Mouse (Mus musculus) neural tube, embryonic 14.5 days (tissue): ENCODE measurements around the gene Atxn7l1. TPM values are rescaled to one million over a fixed set of nuclear protein-coding genes. Genes with fewer than 3 reads are reported as not detected.

Experiments used
- ATAC-seq: fragments of 200-750 bp; cut with Nextera tagmentation; 2 replicates; pipeline ENCODE4 v1.8.0; 2017; ENCODE audit warnings: low read depth, mild to moderate bottlenecking, moderate TSS enrichment, moderate library complexity
- H3K27ac ChIP-seq: fragments of 300-500 bp; sonication (generic); 2 replicates; pipeline ENCODE4 v1.5.1; 2014; ENCODE audit warnings: low read depth, mild to moderate bottlenecking, control low read depth, low read length, moderate library complexity, mixed read lengths
- H3K27me3 ChIP-seq: fragments of 300-500 bp; sonication (generic); 2 replicates; pipeline ENCODE4 v1.6.1; 2014; ENCODE audit warnings: low read length; ENCODE audit not compliant: control insufficient read depth, insufficient read depth
- H3K36me3 ChIP-seq: fragments of 300-500 bp; sonication (generic); 2 replicates; pipeline ENCODE4 v1.6.1; 2014; ENCODE audit warnings: low read length, mixed read lengths; ENCODE audit not compliant: control insufficient read depth, insufficient read depth
- H3K4me1 ChIP-seq: fragments of 300-500 bp; sonication (generic); 2 replicates; pipeline ENCODE4 v1.6.1; 2014; ENCODE audit warnings: low read length; ENCODE audit not compliant: control insufficient read depth, insufficient read depth
- H3K4me2 ChIP-seq: fragments of 300-500 bp; sonication (generic); 2 replicates; pipeline ENCODE4 v1.6.1; 2014; ENCODE audit warnings: mild to moderate bottlenecking, low read depth, low read length, control low read depth
- H3K4me3 ChIP-seq: fragments of 300-500 bp; sonication (generic); 2 replicates; pipeline ENCODE4 v1.5.1; 2014; ENCODE audit warnings: low read depth, low read length, control low read depth, mixed read lengths
- H3K9ac ChIP-seq: fragments of 300-500 bp; sonication (generic); replicated peaks from 2 replicates; pipeline ENCODE4 v1.6.1; 2014; ENCODE audit warnings: low read depth, mild to moderate bottlenecking, control low read depth, low read length, mixed read lengths
- H3K9me3 ChIP-seq: fragments of 300-500 bp; sonication (generic); 2 replicates; pipeline ENCODE4 v1.6.1; 2016; ENCODE audit warnings: low read length; ENCODE audit not compliant: control insufficient read depth
- WGBS: fragments of 180-500 bp; shearing (Covaris S2); extraction: QIAGEN DNeasy Blood & Tissue Kit; methylation state at CpG from one replicate; pipeline ENCODE4 v1.1.7; 2014; 5-methylcytosine and 5-hydroxymethylcytosine counted together
- polyA plus RNA-seq: library from polyadenylated mRNA; unstranded; fragments of >200 nt; fragmentation: Nextera tagmentation; extraction: Ambion mirVana; gene quantifications from 2 replicates; pipeline ENCODE4 v1.2.1, GENCODE M21; 2014

Gene Atxn7l1
- polyA plus RNA-seq, 1 experiment from 2014 or later, result 35.1 TPM

DNA sequence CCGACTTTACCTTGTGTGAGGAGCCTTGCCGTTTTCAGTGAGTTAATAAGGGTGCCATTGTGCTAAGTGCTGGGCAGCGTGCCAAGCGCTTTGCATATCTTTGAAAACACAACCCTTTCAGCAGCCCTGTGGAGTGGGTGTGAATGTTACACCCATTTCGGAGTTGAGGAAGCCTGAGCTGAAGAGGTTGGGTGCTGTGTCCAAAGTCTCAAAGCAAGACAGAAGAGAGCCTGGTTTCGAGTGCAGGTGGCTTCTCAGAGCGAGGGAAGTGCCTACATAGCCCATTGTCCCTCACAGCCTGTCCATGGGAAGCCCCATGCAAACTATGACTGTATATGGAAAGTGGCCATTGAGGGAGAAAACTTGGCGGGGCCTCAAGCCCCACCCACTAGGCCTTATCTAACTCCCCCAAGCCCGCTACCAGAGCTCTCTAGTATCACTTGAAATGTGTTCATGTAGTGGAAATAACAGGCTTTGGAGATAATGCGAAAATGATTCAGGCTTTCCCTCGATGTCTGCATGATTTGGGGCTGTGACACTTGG lies 73.1 kb downstream of the Atxn7l1 start:
- WGBS, result 44% methylated on average over 11 of the region's 11 CpGs
- no peaks in the 10 kb centered on the region for H3K27me3 ChIP-seq
- H3K36me3 ChIP-seq, result no peaks in the 10 kb centered on the region
- H3K4me3 ChIP-seq, result no peak overlapping the region
- no peaks in the 10 kb centered on the region for H3K9me3 ChIP-seq
- peak; percentile 29; the same call in 1 of the 2 replicates for ATAC-seq
- H3K4me1 ChIP-seq, result peaks cover 20% of the 10 kb centered on the region
- no peak overlapping the region for H3K9ac ChIP-seq
- peak overlapping the region; percentile 45 for H3K27ac ChIP-seq
- no peak overlapping the region for H3K4me2 ChIP-seq

DNA sequence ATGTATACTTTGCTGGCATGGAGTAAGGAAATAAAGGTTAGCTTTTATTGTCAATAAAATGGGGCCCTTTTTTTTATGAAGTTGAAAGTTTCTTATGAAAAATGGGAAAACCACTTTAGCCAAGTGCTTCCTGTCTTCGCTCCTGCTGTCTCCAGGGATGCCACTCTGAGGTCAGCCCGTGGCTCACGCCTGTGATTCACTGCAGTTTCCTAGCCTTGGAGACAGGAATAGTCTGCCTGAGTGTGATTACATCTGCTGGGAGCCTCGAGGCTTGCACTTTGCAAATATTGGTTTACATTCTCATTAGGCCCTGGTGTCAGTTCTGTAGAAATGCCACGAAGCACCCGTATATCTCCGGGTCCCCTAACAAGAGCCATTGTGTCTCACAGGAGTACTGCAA lies 74.7 kb downstream of the Atxn7l1 start:
- peaks cover 20% of the 10 kb centered on the region for H3K4me1 ChIP-seq
- H3K36me3 ChIP-seq, result no peaks in the 10 kb centered on the region
- no peaks in the 10 kb centered on the region for H3K27me3 ChIP-seq
- WGBS, result 42% methylated on average over 7 of the region's 7 CpGs
- no peaks in the 10 kb centered on the region for H3K9me3 ChIP-seq
- ATAC-seq, result no peak
- H3K9ac ChIP-seq, result no peak overlapping the region
- H3K4me3 ChIP-seq, result no peak overlapping the region
- H3K27ac ChIP-seq, result no peak overlapping the region
- H3K4me2 ChIP-seq, result no peak overlapping the region

DNA sequence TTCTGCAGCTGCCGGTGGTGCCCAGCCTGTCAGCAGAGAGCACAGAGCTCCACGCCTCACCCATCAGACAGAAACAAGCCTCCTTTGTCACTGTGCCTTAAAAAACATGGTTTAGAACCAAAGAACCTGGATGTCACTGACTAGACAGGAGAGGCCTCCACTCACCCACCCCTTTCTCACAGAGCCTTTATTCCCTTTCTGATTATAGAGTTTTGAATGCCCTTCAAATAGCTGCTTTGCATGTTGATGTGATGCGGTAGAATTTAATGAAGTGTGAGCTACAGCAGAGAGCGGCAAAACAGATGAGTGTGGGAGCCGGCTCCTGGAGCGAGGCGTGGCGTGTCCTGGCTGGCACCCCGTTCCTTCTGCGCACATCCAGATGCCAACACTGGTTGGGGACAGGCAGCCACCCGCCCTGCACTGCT lies 77.6 kb downstream of the Atxn7l1 start:
- H3K4me2 ChIP-seq, result 0 out of 2 replicates have a peak overlapping the region, but pooled peaks have one; percentile 23
- H3K27me3 ChIP-seq, result no peaks in the 10 kb centered on the region
- H3K27ac ChIP-seq, result peak overlapping the region; percentile 72
- H3K36me3 ChIP-seq, result no peaks in the 10 kb centered on the region
- H3K4me3 ChIP-seq, result no peak overlapping the region
- 26% methylated on average over 11 of the region's 11 CpGs for WGBS
- H3K9ac ChIP-seq, result 0 out of 2 replicates have a peak overlapping the region, but pooled peaks have one; percentile 12
- no peaks in the 10 kb centered on the region for H3K9me3 ChIP-seq
- H3K4me1 ChIP-seq, result peaks cover 15% of the 10 kb centered on the region
- peak; percentile 84 for ATAC-seq

DNA sequence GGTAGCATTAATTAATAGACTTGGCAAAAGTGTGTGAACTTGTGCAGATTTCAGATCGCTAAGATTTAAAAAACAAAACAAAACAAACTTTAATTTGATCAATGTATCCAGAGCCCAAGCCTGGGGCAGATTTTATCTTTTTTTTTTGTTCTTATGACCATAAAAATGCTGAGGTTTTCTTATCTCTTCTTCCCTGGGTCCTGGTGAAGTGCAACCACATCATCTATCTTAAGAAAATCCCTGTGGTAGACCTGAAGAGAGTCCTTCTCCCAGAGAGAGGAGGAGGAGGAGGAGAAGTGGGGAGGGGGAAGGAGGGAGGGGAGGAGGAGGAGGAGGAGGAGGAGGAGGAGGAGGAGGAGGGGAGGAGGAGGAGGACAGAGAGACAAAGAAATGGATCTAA lies 78.5 kb downstream of the Atxn7l1 start:
- no peaks in the 10 kb centered on the region for H3K27me3 ChIP-seq
- no peak for ATAC-seq
- WGBS, result 79% methylated on average over 1 of the region's 1 CpGs
- peaks cover 15% of the 10 kb centered on the region for H3K4me1 ChIP-seq
- no peak overlapping the region for H3K27ac ChIP-seq
- no peak overlapping the region for H3K9ac ChIP-seq
- no peak overlapping the region for H3K4me2 ChIP-seq
- H3K36me3 ChIP-seq, result no peaks in the 10 kb centered on the region
- no peak overlapping the region for H3K4me3 ChIP-seq
- H3K9me3 ChIP-seq, result no peaks in the 10 kb centered on the region

DNA sequence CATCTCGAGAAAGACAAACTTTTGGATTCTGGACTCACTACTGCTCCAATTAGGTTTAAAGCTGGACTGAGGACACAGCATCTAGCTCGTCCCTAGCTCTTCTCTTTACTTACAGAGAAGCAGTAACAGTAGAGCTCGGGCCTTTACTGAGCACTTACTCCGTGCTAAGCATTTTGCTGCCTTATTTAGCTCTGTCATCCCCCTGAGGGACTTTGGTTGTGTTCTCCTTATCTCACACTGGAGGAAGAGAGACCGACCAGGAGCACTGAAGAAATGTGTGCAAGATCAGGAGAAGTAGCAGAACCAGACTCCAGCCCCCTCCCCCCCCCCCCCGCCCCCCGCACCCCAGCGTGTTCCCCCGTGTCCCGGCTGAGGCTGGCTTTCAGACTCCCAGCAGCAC lies 79.1 kb downstream of the Atxn7l1 start:
- WGBS, result 72% methylated on average over 10 of the region's 10 CpGs
- no peaks in the 10 kb centered on the region for H3K9me3 ChIP-seq
- no peak overlapping the region for H3K27ac ChIP-seq
- ATAC-seq, result no peak
- H3K36me3 ChIP-seq, result no peaks in the 10 kb centered on the region
- H3K4me1 ChIP-seq, result peaks cover 15% of the 10 kb centered on the region
- H3K9ac ChIP-seq, result no peak overlapping the region
- H3K4me2 ChIP-seq, result no peak overlapping the region
- H3K27me3 ChIP-seq, result no peaks in the 10 kb centered on the region
- no peak overlapping the region for H3K4me3 ChIP-seq

DNA sequence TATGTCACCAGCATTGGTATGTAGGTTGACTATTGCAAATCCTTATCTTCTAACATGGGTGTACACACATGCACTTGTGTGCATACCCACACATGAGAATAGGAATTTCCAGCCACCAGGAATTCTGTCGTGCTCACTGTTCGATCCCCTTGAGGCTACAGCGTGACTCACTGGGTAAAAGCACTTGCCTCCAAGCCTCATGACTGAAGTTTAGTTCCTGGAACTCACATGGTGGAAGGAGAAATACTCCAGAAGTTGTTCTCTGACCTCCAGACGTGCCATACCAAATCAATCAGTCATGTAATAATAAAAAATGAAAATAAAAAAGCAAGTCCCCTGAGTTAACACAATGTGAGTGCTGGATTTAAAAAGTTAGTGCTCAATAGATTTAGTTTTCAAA lies 87.8 kb downstream of the Atxn7l1 start:
- no peaks in the 10 kb centered on the region for H3K27me3 ChIP-seq
- no peaks in the 10 kb centered on the region for H3K9me3 ChIP-seq
- 73% methylated on average over 4 of the region's 4 CpGs for WGBS
- no peak for ATAC-seq
- no peaks in the 10 kb centered on the region for H3K36me3 ChIP-seq
- H3K9ac ChIP-seq, result no peak overlapping the region
- H3K4me3 ChIP-seq, result no peak overlapping the region
- H3K27ac ChIP-seq, result no peak overlapping the region
- 0 out of 2 replicates have a peak, but pooled peaks cover 4% of the 10 kb centered on the region for H3K4me1 ChIP-seq
- no peak overlapping the region for H3K4me2 ChIP-seq

DNA sequence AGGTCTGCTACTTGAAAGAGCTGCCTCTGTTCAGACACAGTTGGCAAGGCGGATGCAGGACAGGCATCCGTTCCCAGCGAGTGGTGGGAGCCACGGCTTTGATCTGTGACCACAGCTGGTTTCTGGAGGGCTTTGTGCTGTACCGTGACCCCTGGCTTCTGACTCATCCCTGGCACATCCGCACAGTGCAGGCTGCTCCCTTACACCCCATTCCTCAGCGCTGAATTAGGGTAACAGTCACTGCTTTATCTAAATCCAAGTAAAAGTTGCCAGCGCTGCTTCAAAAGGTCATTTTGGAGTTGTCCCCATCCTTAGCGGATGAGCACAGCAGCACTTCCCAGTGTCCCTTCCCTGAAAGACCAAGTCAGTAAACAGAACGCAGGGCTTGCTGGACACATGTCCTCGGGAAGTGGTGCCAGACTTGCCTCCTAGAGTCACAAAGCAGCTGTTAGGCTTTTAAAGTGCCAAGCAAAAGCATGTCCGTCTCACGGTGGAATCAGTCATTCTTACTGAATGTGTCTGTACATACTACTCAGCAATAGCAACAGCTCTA lies 88.4 kb downstream of the Atxn7l1 start:
- Histone ChIP-seq H3K4me1 (0 out of 2 replicates have a peak, but pooled peaks cover 4% of the 10 kb centered on the region), H3K36me3 (no peaks in the 10 kb centered on the region), H3K9ac (no peak overlapping the region), H3K9me3 (no peaks in the 10 kb centered on the region), H3K4me3 (no peak overlapping the region), H3K27me3 (no peaks in the 10 kb centered on the region), H3K27ac (no peak overlapping the region), H3K4me2 (no peak overlapping the region)
- ATAC-seq, result peak; percentile 73; the same call in 1 of the 2 replicates
- WGBS, result 61% methylated on average over 13 of the region's 13 CpGs

DNA sequence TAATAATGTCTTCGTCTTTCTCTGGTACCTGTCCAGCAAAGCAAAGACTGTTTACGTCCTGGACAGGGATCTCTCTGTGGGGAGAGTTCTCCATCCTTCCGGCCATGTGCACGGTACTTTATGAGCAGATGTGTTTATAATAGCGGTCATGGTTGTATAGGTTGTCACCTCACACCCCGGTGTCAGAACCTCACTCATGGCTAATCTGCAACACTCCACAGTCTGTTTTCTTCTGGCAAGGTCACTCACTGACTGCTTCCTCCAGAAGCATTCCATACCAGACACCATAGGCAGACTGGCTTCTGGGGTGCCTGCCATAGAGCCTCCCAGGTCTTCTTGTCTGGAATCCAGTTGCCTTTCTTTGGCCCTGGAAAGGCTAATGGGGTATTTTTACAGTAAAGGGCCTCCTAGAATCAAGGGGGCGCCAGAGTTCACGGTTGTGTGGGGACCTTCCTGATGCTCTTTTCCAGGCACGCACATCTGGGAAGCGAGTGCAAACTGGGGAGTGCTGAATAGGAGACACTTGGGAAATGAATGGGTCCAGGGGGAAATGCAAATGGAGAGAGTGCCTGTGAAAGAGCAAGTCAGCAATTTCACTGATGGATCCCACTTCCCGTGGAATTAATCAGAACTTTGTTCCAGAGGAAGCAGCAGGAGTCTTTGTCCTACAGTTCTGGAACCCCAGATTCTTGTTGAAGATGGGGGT lies 89.0 kb downstream of the Atxn7l1 start:
- H3K4me2 ChIP-seq, result no peak overlapping the region
- no peak for ATAC-seq
- H3K4me3 ChIP-seq, result no peak overlapping the region
- H3K9me3 ChIP-seq, result no peaks in the 10 kb centered on the region
- 0 out of 2 replicates have a peak, but pooled peaks cover 4% of the 10 kb centered on the region for H3K4me1 ChIP-seq
- H3K9ac ChIP-seq, result no peak overlapping the region
- H3K27me3 ChIP-seq, result no peaks in the 10 kb centered on the region
- H3K27ac ChIP-seq, result no peak overlapping the region
- 62% methylated on average over 11 of the region's 11 CpGs for WGBS
- H3K36me3 ChIP-seq, result no peaks in the 10 kb centered on the region

DNA sequence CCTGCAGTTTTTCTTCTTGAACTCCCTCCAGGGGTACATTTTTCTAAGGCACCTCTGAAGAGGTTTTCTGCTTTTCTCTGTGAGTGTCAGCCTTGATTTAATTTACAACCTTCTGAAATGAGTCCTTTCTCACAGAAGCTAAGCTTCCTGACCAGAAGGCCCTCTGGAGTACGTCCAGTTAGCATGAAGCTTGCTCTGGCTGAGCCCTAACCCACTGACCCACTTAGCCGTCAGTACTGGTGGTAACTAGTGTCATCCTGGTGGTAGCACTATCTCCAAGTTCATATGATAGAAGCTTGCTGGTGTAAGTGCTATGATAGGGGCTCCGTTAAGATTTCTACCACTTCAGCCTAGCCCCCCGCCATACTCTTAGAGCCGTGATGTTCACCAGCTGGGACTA lies 89.6 kb downstream of the Atxn7l1 start:
- Histone ChIP-seq H3K27ac (no peak overlapping the region; the same call in 1 of the 2 replicates), H3K27me3 (no peaks in the 10 kb centered on the region), H3K4me1 (0 out of 2 replicates have a peak, but pooled peaks cover 6% of the 10 kb centered on the region), H3K4me3 (no peak overlapping the region), H3K9ac (no peak overlapping the region), H3K9me3 (no peaks in the 10 kb centered on the region), H3K36me3 (no peaks in the 10 kb centered on the region), H3K4me2 (no peak overlapping the region)
- ATAC-seq, result no peak
- 88% methylated on average over 5 of the region's 5 CpGs for WGBS
